Mouse (Mus musculus) bone marrow, adult 2 months (tissue): ENCODE measurements around the gene Gm17190. TPM values are rescaled to one million over a fixed set of nuclear protein-coding genes. Genes with fewer than 3 reads are reported as not detected.
"Not testable (repeated sequence)": the region's sequence is repeated elsewhere in the genome, so short reads cannot be mapped to it uniquely, and the experiment has no call there.

Experiments
- H3K27ac ChIP-seq: fragments of 200-500 bp; 2 replicates; pipeline ENCODE4 v1.5.1; 2012; ENCODE audit warnings: low read depth, mild to moderate bottlenecking, control low read depth, inconsistent platforms, low read length; ENCODE audit not compliant: control insufficient read depth, poor library complexity, insufficient read depth
- H3K4me1 ChIP-seq: fragments of 200-500 bp; 2 replicates; pipeline ENCODE4 v1.6.1; 2011; ENCODE audit warnings: low read length; ENCODE audit not compliant: control insufficient read depth, insufficient read depth
- H3K4me3 ChIP-seq: fragments of 200-500 bp; replicated peaks from 2 replicates; pipeline ENCODE3; 2011; ENCODE audit warnings: mild to moderate bottlenecking, low read depth, low read length, control low read depth; ENCODE audit not compliant: control insufficient read depth
- CTCF ChIP-seq: fragments of 200-500 bp; IDR thresholded peaks from 2 replicates; pipeline ENCODE4 v1.5.1; 2011; ENCODE audit warnings: low read length, control low read depth; ENCODE audit not compliant: control insufficient read depth, insufficient read depth
- POLR2A ChIP-seq: fragments of 200-500 bp; IDR thresholded peaks from 2 replicates; pipeline ENCODE4 v1.6.1; 2011; ENCODE audit warnings: low read depth, mild to moderate bottlenecking, control low read depth, low read length, borderline replicate concordance; ENCODE audit not compliant: control insufficient read depth
- WGBS: fragments of 180-500 bp; shearing (Covaris S2); methylation state at CpG from one replicate; pipeline ENCODE4 v1.1.7; 2018; 5-methylcytosine and 5-hydroxymethylcytosine counted together
- polyA plus RNA-seq: library from polyadenylated mRNA; stranded (reverse); fragments of >200 nt; gene quantifications from 2 replicates; pipeline ENCODE4 v1.2.4, GENCODE M21; 2011; ENCODE audit warnings: low replicate concordance; ENCODE audit not compliant: missing spikeins, insufficient read depth, insufficient read length

Gm17190 gene
- 3.7 and 4.1 TPM in 2 replicates for polyA plus RNA-seq

DNA sequence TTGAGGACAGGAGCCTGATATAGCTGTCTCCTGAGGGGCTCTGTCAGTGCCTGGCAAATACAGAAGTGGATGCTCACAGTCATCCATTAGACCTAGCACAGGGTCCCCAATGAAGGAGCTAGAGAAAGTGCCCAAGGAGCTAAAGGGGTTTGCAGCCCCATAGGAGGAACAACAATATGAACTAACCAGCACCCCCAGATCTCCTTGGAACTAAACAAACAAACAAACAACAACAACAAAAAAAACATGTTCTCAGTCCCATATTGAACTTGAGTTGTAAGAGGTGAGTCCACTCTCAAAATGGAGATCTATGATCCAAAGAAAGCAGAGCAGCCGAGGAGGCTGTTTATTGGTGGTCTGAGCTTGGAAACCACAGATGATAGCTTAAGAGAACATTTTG is at the start of gene Gm17190:
Gm17190 (plus strand) TSS at position 301 of the 400 bp plus-strand sequence.
- H3K4me1 ChIP-seq, H3K4me3 ChIP-seq, H3K27ac ChIP-seq: not testable (repeated sequence)
- WGBS, result 73% methylated on average over 1 of the region's 1 CpGs

DNA sequence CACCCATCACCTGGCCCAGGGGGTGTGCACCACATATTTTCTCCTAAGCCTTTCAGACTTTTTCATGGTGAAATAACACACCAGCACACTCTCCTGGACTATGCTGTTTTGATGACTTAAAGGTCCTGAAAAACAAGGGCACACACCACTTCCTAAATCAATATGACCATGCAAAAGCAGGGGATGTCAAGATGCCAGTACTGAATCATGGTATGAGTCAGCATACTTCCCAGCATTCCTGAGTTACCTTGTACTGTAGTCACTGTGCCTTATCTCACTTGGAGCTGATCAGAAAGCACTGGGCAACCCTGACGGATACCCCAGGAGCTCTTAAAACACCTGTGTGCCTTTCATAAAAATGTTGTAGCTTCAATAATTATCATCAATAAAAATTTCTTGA is 42.3 kb upstream of the Gm17190 start:
- Histone ChIP-seq H3K27ac (no peak overlapping the region), H3K4me3 (no peak overlapping the region), H3K4me1 (no peaks in the 10 kb centered on the region)
- TF ChIP-seq POLR2A, result no peak
- no peak for TF ChIP-seq CTCF
- 60% methylated on average over 1 of the region's 1 CpGs for WGBS

DNA sequence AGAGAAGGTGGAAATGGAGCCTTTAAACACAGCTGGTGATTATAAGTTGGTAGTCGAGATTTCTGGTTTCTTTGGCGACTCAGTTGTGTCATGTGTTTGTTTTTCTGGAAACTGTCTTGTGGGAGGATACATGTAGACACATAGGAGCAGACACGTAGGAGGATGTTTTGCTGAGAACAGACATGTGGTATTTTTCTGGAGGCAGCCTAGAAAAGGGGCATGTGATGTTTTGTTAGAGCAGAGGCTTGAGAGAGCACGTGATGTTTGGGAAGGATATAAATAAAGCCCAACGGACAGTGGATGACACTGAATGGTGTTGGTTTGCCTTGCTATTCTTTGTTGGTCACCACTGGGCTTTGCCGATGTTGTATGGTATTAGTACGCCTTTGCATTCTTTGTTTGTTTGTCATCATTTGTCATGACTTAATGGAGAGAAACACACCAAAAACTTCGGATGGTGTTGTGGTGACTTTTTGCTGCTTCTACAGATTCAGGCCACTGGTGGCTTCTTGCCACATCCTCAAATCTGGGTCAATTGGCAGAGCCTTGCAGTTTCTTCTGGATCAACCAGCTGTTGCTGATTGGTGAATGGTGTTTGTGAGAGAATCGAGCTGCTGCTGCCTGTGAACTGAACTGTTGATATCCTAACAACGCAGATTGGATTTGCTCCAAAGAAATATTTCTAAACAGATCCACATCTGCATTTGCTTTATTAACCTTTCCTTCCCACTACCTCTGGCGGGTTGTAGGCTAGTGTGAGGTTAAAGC is 41.4 kb upstream of the Gm17190 start:
- Histone ChIP-seq H3K4me1 (no peaks in the 10 kb centered on the region), H3K4me3 (no peak overlapping the region), H3K27ac (no peak overlapping the region)
- WGBS, result 80% methylated on average over 11 of the region's 11 CpGs
- TF ChIP-seq CTCF (no peak), POLR2A (no peak)

DNA sequence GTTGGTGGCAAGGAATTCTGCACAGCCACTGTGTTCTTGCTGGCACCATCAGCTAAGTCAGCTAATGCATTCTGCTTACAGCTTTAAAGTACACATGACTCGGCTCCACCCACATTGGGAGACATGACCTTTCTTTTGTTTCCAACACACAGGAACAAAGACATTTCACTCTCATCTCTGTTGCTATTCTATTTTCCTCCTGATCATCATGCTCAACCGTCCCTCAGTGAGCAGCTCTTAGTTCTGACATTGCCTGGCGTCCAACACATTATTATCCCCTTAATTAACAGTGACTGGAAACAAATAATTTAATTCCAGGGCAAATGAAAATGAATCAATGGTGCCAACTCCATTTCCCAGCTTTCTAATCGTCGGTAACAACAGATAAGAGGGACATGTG is 36.5 kb upstream of the Gm17190 start:
- TF ChIP-seq CTCF (no peak), POLR2A (no peak)
- Histone ChIP-seq H3K4me3 (no peak overlapping the region), H3K27ac (no peak overlapping the region), H3K4me1 (no peaks in the 10 kb centered on the region)
- 73% methylated on average over 5 of the region's 5 CpGs for WGBS

DNA sequence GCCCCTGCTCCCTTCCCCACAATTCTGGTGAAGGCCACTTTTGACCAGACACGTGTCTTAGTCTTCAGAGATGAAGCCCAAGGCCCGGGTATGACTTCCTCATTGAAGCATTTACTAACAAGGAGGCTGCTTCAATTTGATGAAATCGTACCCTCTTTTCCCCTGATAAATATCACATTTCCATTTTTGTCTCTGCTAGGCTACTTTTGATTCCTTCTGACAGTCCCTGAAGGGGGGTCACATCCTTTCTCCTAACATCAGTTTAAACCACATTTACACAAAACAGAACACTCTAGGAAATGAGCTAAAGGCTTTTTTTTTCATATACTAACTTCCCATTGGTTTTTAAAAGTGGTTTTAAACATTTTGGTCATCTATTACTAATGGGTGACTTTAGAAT is 29.1 kb upstream of the Gm17190 start:
- H3K4me1 ChIP-seq, result no peaks in the 10 kb centered on the region
- WGBS, result 5% methylated on average over 3 of the region's 3 CpGs
- no peak overlapping the region for H3K27ac ChIP-seq
- no peak overlapping the region for H3K4me3 ChIP-seq
- TF ChIP-seq POLR2A (no peak), CTCF (no peak)

DNA sequence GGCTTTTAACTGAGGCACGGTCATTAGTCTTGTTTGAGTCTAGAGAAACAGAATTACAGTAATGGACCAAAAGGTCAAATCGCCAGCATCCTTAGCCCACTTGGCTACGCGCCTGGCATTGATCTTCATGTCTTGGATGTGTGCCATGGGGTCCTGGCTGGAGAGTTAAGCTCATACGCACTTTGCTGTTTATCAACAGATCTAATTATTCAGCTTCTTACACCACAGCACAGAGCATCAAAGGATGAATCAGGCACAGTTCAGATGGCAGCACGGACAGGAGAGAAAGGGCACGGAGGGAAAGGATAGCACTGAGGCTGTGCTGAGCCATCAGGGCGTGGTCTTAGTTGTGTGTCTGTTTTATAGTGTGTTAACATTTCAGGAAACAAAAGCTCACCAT is 8.3 kb upstream of the Gm17190 start:
- WGBS, result 76% methylated on average over 8 of the region's 8 CpGs
- no peaks in the 10 kb centered on the region for H3K4me1 ChIP-seq
- H3K27ac ChIP-seq, result no peak overlapping the region
- no peak overlapping the region for H3K4me3 ChIP-seq
- TF ChIP-seq POLR2A (no peak), CTCF (no peak)

DNA sequence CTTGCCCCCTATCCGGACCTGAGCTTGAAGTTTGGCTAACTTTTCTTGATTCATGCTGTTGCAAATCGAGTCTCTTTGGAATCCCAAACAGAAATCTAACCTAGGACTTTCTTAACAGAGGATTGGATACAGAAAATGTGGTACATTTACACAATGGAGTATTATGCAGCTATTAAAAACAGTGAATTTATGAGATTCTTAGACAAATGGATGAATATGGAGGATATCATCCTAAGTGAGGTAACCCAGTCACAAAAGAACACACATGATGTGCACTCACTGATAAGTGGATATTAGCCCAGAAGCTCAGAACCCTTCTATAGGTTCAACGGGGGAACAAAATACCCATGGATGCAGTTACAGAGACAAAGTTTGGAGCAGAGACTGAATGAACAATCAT is 578 bp upstream of the Gm17190 start, which contains the start of gene Gm20075:
Gm20075 (minus strand) TSS at position 101 of the 400 bp plus-strand sequence.
- H3K27ac ChIP-seq, H3K4me3 ChIP-seq, H3K4me1 ChIP-seq: not testable (repeated sequence)
- WGBS, result 74% methylated on average over 3 of the region's 3 CpGs

DNA sequence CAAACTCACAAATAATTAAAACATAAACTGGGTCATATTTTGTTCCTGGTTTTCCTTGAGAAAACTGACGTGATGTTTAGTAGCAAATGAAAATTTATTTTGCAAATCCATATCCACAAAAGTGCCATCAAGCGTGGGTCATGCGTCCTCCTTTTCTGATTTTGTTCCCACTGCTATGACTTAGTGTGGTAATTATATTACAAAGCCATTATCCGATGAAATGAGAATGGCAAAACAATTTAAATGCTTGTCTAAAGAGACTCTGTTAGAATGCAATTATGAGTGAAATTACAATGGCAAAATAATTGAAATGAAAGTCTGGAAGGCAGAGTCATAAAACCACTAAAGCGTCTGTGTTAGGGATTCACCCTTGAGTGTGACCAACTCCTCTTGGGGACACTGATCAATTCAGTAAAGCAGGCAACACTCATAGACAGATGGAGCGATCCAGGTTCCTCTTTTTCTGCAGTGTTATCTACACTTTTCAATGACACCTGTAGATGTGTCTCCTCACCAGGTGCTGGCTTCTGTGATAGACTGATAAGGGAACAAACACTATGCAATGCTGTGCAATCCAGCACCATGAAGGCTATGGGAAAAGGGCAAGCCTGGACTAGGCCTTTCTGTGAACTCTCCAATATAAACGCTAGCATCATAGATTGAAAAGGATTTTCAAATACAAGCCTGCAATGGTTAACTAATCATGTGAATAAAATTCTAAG is 3.9 kb downstream of the Gm17190 start:
- no peak for TF ChIP-seq POLR2A
- no peak for TF ChIP-seq CTCF
- Histone ChIP-seq H3K27ac (no peak overlapping the region), H3K4me3 (no peak overlapping the region), H3K4me1 (no peaks in the 10 kb centered on the region)
- WGBS, result 78% methylated on average over 7 of the region's 7 CpGs
